Comparison of ENCODE assay signal across 18 mouse cellular contexts in the genomic region with DNA sequence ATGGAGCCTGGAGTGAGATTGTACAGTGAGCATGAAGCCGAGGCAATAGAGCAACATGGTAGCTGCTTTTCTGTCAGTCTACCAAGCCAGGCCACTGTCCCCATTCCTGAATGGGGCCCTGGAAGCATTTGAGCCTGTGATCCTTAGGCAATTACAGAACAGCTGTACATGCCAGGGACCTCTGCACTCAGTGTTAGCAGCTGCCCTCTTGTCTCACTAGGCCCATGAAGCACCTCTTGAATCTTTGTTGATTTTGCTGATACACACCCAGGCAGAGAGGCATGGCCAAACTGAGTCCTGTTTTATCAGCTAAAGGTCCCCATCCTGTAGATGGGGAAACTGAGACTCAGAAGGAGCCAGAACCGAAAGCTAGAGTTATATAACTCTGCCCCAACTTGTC. TPM values are rescaled to one million over a fixed set of nuclear protein-coding genes. Genes with fewer than 3 reads are reported as not detected.
DNase-seq lines count a peak whose midpoint lies in the region; ATAC-seq and TF ChIP-seq lines count a peak whose summit lies in the region.
"Had no signal": no experiment of that assay in that cellular context is flagged by ENCODE, and none has a peak within 500 bp of the region (broad histone marks: within the 10 kb centered on the region; RNA-seq: fewer than 3 reads in every experiment).

No protein-coding gene starts in this region.

- no peaks in the 10 kb centered on the region for H3K36me3 ChIP-seq in midbrain, embryonic 11.5 days (ENCODE audit: control insufficient read depth, insufficient read depth, low read length)
- H3K36me3 ChIP-seq in midbrain, embryonic 16.5 days (ENCODE audit: control insufficient read depth, insufficient read depth, low read length) = no peaks in the 10 kb centered on the region
- 0 out of 2 replicates have a peak, but pooled peaks cover 3% of the 10 kb centered on the region for H3K36me3 ChIP-seq in lung, postnatal 0 days (ENCODE audit: insufficient read depth, low read length)
- no peaks in the 10 kb centered on the region for H3K36me3 ChIP-seq in myocyte (ENCODE audit: control insufficient read depth, insufficient read depth)
- peaks cover 4% of the 10 kb centered on the region; the same call in 1 of the 2 replicates for H3K36me3 ChIP-seq in forebrain, embryonic 12.5 days (replicated peaks)

- H3K79me2 ChIP-seq in myocyte (ENCODE audit: control insufficient read depth, insufficient read depth) = peaks cover 5% of the 10 kb centered on the region

- 0 out of 2 replicates have a peak overlapping the region, but pooled peaks have one; percentile 64 for H3K27ac ChIP-seq in gastrocnemius, adult 2 months
- H3K27ac ChIP-seq in midbrain, embryonic 11.5 days (ENCODE audit: low read depth, low read length) = no peak overlapping the region
- no peak overlapping the region for H3K27ac ChIP-seq in midbrain, embryonic 16.5 days (ENCODE audit: low read length)
- no peak overlapping the region for H3K27ac ChIP-seq in lung, postnatal 0 days (ENCODE audit: low read length)
- no peak overlapping the region for H3K27ac ChIP-seq in forebrain, embryonic 12.5 days
- H3K27ac ChIP-seq: embryonic facial prominence, embryonic 15.5 days; heart, embryonic 10.5 days; heart, embryonic 15.5 days; hindbrain, embryonic 13.5 days; hindbrain, postnatal 0 days had no signal

- H3ac ChIP-seq in myocyte (ENCODE audit: control insufficient read depth, insufficient read length) = no peak overlapping the region

- no peaks in the 10 kb centered on the region for H3K27me3 ChIP-seq in midbrain, embryonic 11.5 days (ENCODE audit: control insufficient read depth, insufficient read depth, low read length)
- no peaks in the 10 kb centered on the region for H3K27me3 ChIP-seq in midbrain, embryonic 16.5 days (ENCODE audit: control insufficient read depth, insufficient read depth, low read depth, low read length)
- H3K27me3 ChIP-seq in lung, postnatal 0 days (replicated peaks; ENCODE audit: insufficient read depth, low read length) = no peaks in the 10 kb centered on the region
- no peaks in the 10 kb centered on the region for H3K27me3 ChIP-seq in myocyte (ENCODE audit: control insufficient read depth, insufficient read depth, insufficient read length)
- H3K27me3 ChIP-seq in forebrain, embryonic 12.5 days = no peaks in the 10 kb centered on the region
- H3K27me3 ChIP-seq: embryonic facial prominence, embryonic 15.5 days; heart, embryonic 15.5 days; hindbrain, embryonic 13.5 days had no signal

- H3K9ac ChIP-seq in midbrain, embryonic 11.5 days (ENCODE audit: low read length) = no peak overlapping the region
- H3K9ac ChIP-seq in midbrain, embryonic 16.5 days (ENCODE audit: low read depth, low read length) = no peak overlapping the region
- H3K9ac ChIP-seq in lung, postnatal 0 days (replicated peaks; ENCODE audit: low read depth) = no peak overlapping the region
- H3K9ac ChIP-seq in forebrain, embryonic 12.5 days = no peak overlapping the region
- H3K9ac ChIP-seq: embryonic facial prominence, embryonic 15.5 days; heart, embryonic 15.5 days; hindbrain, embryonic 13.5 days had no signal

- DNase-seq in gastrocnemius, adult 2 months = no peak
- no peak for DNase-seq in gastrocnemius, postnatal 4 days (ENCODE audit: low spot score in 2 of 2)
- DNase-seq in midbrain, embryonic 11.5 days (ENCODE audit: low spot score, missing footprints) = peak; percentile 31
- peak; percentile 71 for DNase-seq in lung, postnatal 0 days (ENCODE audit: low spot score)
- DNase-seq: adrenal gland, postnatal 14 days; cerebellum, adult 2 months; cerebellum, postnatal 10 days; gastrocnemius, postnatal 36 days had no signal

- intact Hi-C loops in gastrocnemius, adult 2 months (cut with DNase I) = no loop called here

- no peak overlapping the region for H3K4me2 ChIP-seq in midbrain, embryonic 11.5 days
- H3K4me2 ChIP-seq in midbrain, embryonic 16.5 days (ENCODE audit: low read length) = no peak overlapping the region
- H3K4me2 ChIP-seq in lung, postnatal 0 days (replicated peaks; ENCODE audit: low read depth, low read length) = no peak overlapping the region
- H3K4me2 ChIP-seq in myocyte (ENCODE audit: low read depth) = no peak overlapping the region
- no peak overlapping the region for H3K4me2 ChIP-seq in forebrain, embryonic 12.5 days
- H3K4me2 ChIP-seq: embryonic facial prominence, embryonic 15.5 days; heart, embryonic 15.5 days; hindbrain, embryonic 13.5 days had no signal

- ATAC-seq in midbrain, embryonic 11.5 days (ENCODE audit: low FRiP score) = no peak
- ATAC-seq in midbrain, embryonic 16.5 days = no peak
- peak; percentile 74 for ATAC-seq in lung, postnatal 0 days
- ATAC-seq in monocyte, adult 5-6 weeks (replicated peaks; ENCODE audit: insufficient number of reproducible peaks, low FRiP score, low TSS enrichment, poor library complexity, severe bottlenecking) = no peak
- no peak for ATAC-seq in forebrain, embryonic 12.5 days (ENCODE audit: low FRiP score)
- ATAC-seq: hindbrain, postnatal 0 days had no signal

- no peak for TF ChIP-seq POLR2A in myocyte (IDR thresholded peaks at IDR 0.05; ENCODE audit: insufficient read length, low read depth)

- no peak for TF ChIP-seq CTCF in gastrocnemius, adult 2 months (IDR thresholded peaks at IDR 0.05)
- no peak for TF ChIP-seq CTCF in lung, postnatal 0 days (IDR thresholded peaks at IDR 0.05)

- H3K4me3 ChIP-seq in gastrocnemius, adult 2 months = no peak overlapping the region
- H3K4me3 ChIP-seq in midbrain, embryonic 11.5 days (ENCODE audit: low read depth, low read length) = no peak overlapping the region
- no peak overlapping the region for H3K4me3 ChIP-seq in midbrain, embryonic 16.5 days (ENCODE audit: low read depth, low read length)
- no peak overlapping the region for H3K4me3 ChIP-seq in lung, postnatal 0 days (ENCODE audit: low read depth, low read length)
- H3K4me3 ChIP-seq in myocyte = no peak overlapping the region
- no peak overlapping the region for H3K4me3 ChIP-seq in forebrain, embryonic 12.5 days (replicated peaks)
- H3K4me3 ChIP-seq: embryonic facial prominence, embryonic 15.5 days; erythroblast, embryonic 14.5 days; heart, embryonic 10.5 days; heart, embryonic 15.5 days; hindbrain, embryonic 13.5 days had no signal

- H3K4me1 ChIP-seq in midbrain, embryonic 11.5 days (ENCODE audit: control insufficient read depth, insufficient read depth, low read length) = no peaks in the 10 kb centered on the region; the same call in 1 of the 2 replicates
- H3K4me1 ChIP-seq in midbrain, embryonic 16.5 days (ENCODE audit: control insufficient read depth, insufficient read depth, low read length) = no peaks in the 10 kb centered on the region
- H3K4me1 ChIP-seq in lung, postnatal 0 days (ENCODE audit: insufficient read depth, low read depth, low read length) = peaks cover 5% of the 10 kb centered on the region; the same call in 1 of the 2 replicates
- 0 out of 2 replicates have a peak, but pooled peaks cover 4% of the 10 kb centered on the region for H3K4me1 ChIP-seq in forebrain, embryonic 12.5 days
- H3K4me1 ChIP-seq: hindbrain, embryonic 13.5 days had no signal

- H3K9me3 ChIP-seq in midbrain, embryonic 11.5 days (ENCODE audit: control insufficient read depth, low read length) = no peaks in the 10 kb centered on the region
- no peaks in the 10 kb centered on the region for H3K9me3 ChIP-seq in midbrain, embryonic 16.5 days (replicated peaks; ENCODE audit: control insufficient read depth, low read length, poor library complexity, severe bottlenecking)
- H3K9me3 ChIP-seq in lung, postnatal 0 days (ENCODE audit: low read length) = no peaks in the 10 kb centered on the region
- H3K9me3 ChIP-seq in forebrain, embryonic 12.5 days = no peaks in the 10 kb centered on the region
- H3K9me3 ChIP-seq: embryonic facial prominence, embryonic 15.5 days; heart, embryonic 10.5 days; heart, embryonic 15.5 days; hindbrain, embryonic 13.5 days had no signal

- WGBS in midbrain, embryonic 11.5 days = 79% methylated on average over 2 of the region's 2 CpGs
- WGBS in midbrain, embryonic 16.5 days = 84% methylated on average over 2 of the region's 2 CpGs
- 54% methylated on average over 2 of the region's 2 CpGs for WGBS in lung, postnatal 0 days
- WGBS in forebrain, embryonic 12.5 days = 74% methylated on average over 2 of the region's 2 CpGs

- no peak for TF ChIP-seq EP300 in lung, postnatal 0 days (IDR thresholded peaks at IDR 0.05)

TF ChIP-seq in myocyte, 11 proteins besides CTCF, POLR2A, EP300 and RAD21:
- TF ChIP-seq REST (IDR thresholded peaks at IDR 0.05; ENCODE audit: insufficient read depth, insufficient read length) (no peak), MYOD1 (IDR thresholded peaks at IDR 0.05; ENCODE audit: control insufficient read depth in 1 of 3, insufficient read length in 2 of 3, low read depth in 2 of 3) (peak in 2 of 3 experiments; percentile 48 to 49), USF1 (IDR thresholded peaks at IDR 0.05; ENCODE audit: low read depth) (no peak), CEBPB (IDR thresholded peaks at IDR 0.05; ENCODE audit: insufficient read depth, poor library complexity, severe bottlenecking) (no peak), SRF (IDR thresholded peaks at IDR 0.05; ENCODE audit: control insufficient read depth, insufficient read length, low read depth) (no peak), POLR2AphosphoS2 (IDR thresholded peaks at IDR 0.05; ENCODE audit: insufficient read length, low read depth) (no peak), MYOG (IDR thresholded peaks at IDR 0.05; ENCODE audit: control insufficient read depth in 1 of 3, insufficient read depth in 1 of 3, insufficient read length in 2 of 3, low read depth in 2 of 3) (peak in 2 of 3 experiments; percentile 39 to 64)

RNA-seq across cellular contexts. Expression of gene Prkcd, which starts 15.7 kb away (rescaled TPM):
- total RNA-seq in gastrocnemius, adult 2 months (2021) = 10 to 100 TPM in 1 of 2 experiments, 1 to 10 TPM in 1; 5.6 to 14.8 TPM
- 10 to 100 TPM; 25.3 to 32.0 TPM for total RNA-seq in gastrocnemius, postnatal 4 days (2021)
- 17.6 and 20.1 TPM in 2 replicates for polyA plus RNA-seq in midbrain, embryonic 11.5 days (2014; fragmentation: Nextera tagmentation; extraction: Ambion mirVana)
- 13.9 and 15.4 TPM in 2 replicates for polyA plus RNA-seq in midbrain, embryonic 16.5 days (2015; fragmentation: Nextera tagmentation; extraction: Ambion mirVana)
- 59.4 and 68.4 TPM in 2 replicates for polyA plus RNA-seq in lung, postnatal 0 days (2015; fragmentation: Nextera tagmentation; extraction: Ambion mirVana)
- 23.6 TPM for polyA plus RNA-seq in myocyte (2012; fragmentation: generic; extraction: Trizol)
- total RNA-seq in monocyte, adult 5-6 weeks (2017) = 610 to 725 TPM (median 637 TPM) in 3 replicates
- polyA plus RNA-seq in forebrain, embryonic 12.5 days (2016; fragmentation: Nextera tagmentation; extraction: Ambion mirVana) = 25.8 and 29.0 TPM in 2 replicates

RNA-seq across cellular contexts. Expression of gene Rft1, which starts 43.9 kb away (rescaled TPM):
- total RNA-seq in gastrocnemius, adult 2 months (2021) = 1 to 10 TPM; 4.9 to 5.5 TPM
- total RNA-seq in gastrocnemius, postnatal 4 days (2021) = 10 to 100 TPM; 10.6 to 11.0 TPM
- polyA plus RNA-seq in midbrain, embryonic 11.5 days (2014; fragmentation: Nextera tagmentation; extraction: Ambion mirVana) = 11.0 and 12.3 TPM in 2 replicates
- 8.3 and 9.4 TPM in 2 replicates for polyA plus RNA-seq in midbrain, embryonic 16.5 days (2015; fragmentation: Nextera tagmentation; extraction: Ambion mirVana)
- 14.4 and 15.5 TPM in 2 replicates for polyA plus RNA-seq in lung, postnatal 0 days (2015; fragmentation: Nextera tagmentation; extraction: Ambion mirVana)
- polyA plus RNA-seq in myocyte (2012; fragmentation: generic; extraction: Trizol) = 12.3 TPM
- 14.2 to 22.2 TPM (median 16.0 TPM) in 3 replicates for total RNA-seq in monocyte, adult 5-6 weeks (2017)
- polyA plus RNA-seq in forebrain, embryonic 12.5 days (2016; fragmentation: Nextera tagmentation; extraction: Ambion mirVana) = 10.9 TPM in 2 replicates

Comparison
In these comparisons a context has a peak if more than half of its experiments do, and no peak if none do; other contexts are left out.
1. DNase-seq: peak in midbrain, embryonic 11.5 days (single experiment) and lung, postnatal 0 days (single experiment); none in gastrocnemius, adult 2 months (single experiment) and gastrocnemius, postnatal 4 days (0 of 2).